Mouse (Mus musculus) ES-E14 (cell line): ENCODE data around the gene Tfdp1. TPM values are rescaled to one million over a fixed set of nuclear protein-coding genes. Genes with fewer than 3 reads are reported as not detected.

Experiments used
- DNase-seq: peaks from one replicate; pipeline ENCODE4 v3.0.0-alpha.2; 2013; ENCODE audit warnings: low read depth, low spot score
- H3K27ac ChIP-seq: 2 replicates; pipeline ENCODE4 v1.5.1; 2012; ENCODE audit warnings: low read depth, mild to moderate bottlenecking, low read length, moderate library complexity, mixed read lengths; ENCODE audit not compliant: poor library complexity, insufficient read depth, severe bottlenecking
- H3K36me3 ChIP-seq: 2 replicates; pipeline ENCODE4 v1.6.1; 2012; ENCODE audit warnings: mild to moderate bottlenecking, low read length, moderate library complexity, mixed read lengths; ENCODE audit not compliant: control insufficient read depth, poor library complexity, insufficient read depth, severe bottlenecking
- H3K4me1 ChIP-seq, 2 experiments: fragments of 150-350 bp in 1 of 2; sonication (generic) in 1 of 2; 2 replicates each; pipeline ENCODE4 v1.6.1; 2012; ENCODE audit warnings: low read length in 2 of 2, mild to moderate bottlenecking in 1 of 2, mixed read lengths in 1 of 2; ENCODE audit not compliant: control insufficient read depth in 2 of 2, insufficient read depth in 2 of 2, poor library complexity in 1 of 2
- H3K4me3 ChIP-seq, 2 experiments: fragments of 150-350 bp in 1 of 2; sonication (generic) in 1 of 2; 2 replicates each; pipeline ENCODE4 v1.5.1; 2012; ENCODE audit warnings: low read length in 2 of 2, low read depth in 1 of 2, mild to moderate bottlenecking in 1 of 2, mixed read lengths in 1 of 2; ENCODE audit not compliant: insufficient read depth in 1 of 2, poor library complexity in 1 of 2, severe bottlenecking in 1 of 2
- H3K9ac ChIP-seq: 2 replicates; pipeline ENCODE4 v1.6.1; 2012; ENCODE audit warnings: low read depth, mild to moderate bottlenecking, low read length, mixed read lengths; ENCODE audit not compliant: poor library complexity, insufficient read depth, severe bottlenecking
- H3K9me3 ChIP-seq: fragments of 150-350 bp; sonication (generic); 2 replicates; pipeline ENCODE4 v1.6.1; 2012; ENCODE audit warnings: low read depth, mild to moderate bottlenecking, low read length; ENCODE audit not compliant: control insufficient read depth, insufficient read depth
- CHD2 ChIP-seq: IDR thresholded peaks from 2 replicates; pipeline ENCODE4 v1.6.1; 2014; ENCODE audit warnings: mild to moderate bottlenecking, low read depth, low read length, inconsistent platforms
- HCFC1 ChIP-seq: IDR thresholded peaks from 2 replicates; pipeline ENCODE4 v1.6.1; 2012; ENCODE audit warnings: low read length, inconsistent platforms, borderline replicate concordance; ENCODE audit not compliant: insufficient read depth
- MAFK ChIP-seq: IDR thresholded peaks from 2 replicates; pipeline ENCODE4 v1.6.1; 2014; ENCODE audit warnings: mild to moderate bottlenecking, low read depth, low read length, inconsistent platforms; ENCODE audit not compliant: insufficient read depth
- ZC3H11A ChIP-seq: IDR thresholded peaks from 2 replicates; pipeline ENCODE4 v1.6.1; 2012; ENCODE audit warnings: low read depth, mild to moderate bottlenecking, inconsistent platforms, low read length, borderline replicate concordance
- ZNF384 ChIP-seq: IDR thresholded peaks from 2 replicates; pipeline ENCODE4 v1.6.1; 2012; ENCODE audit warnings: low read depth, low read length, inconsistent platforms
- in situ Hi-C, 2 experiments: fragments of 600-800 bp; cut with MboI; formaldehyde crosslinking; loops; one replicate each; pipeline ENCODE4 v1.15.1; 2025; ENCODE audit warnings: low sequenced_read_pairs in 2 of 2, inconsistent platforms in 1 of 2; ENCODE audit not compliant: unreplicated experiment in 2 of 2
- total RNA-seq: library from RNA; depleted of rRNA; stranded (reverse); fragments of 300-350 nt; gene quantifications from 2 replicates; pipeline ENCODE4 v1.2.3, GENCODE M21; 2012

The Tfdp1 gene
- total RNA-seq, 1 experiment = 110 TPM

- in situ Hi-C loops = no loop called here
- DNase-seq = no peak
- H3K4me3 ChIP-seq = no peak within 1 kb of the TSS
Observed at GRCm38 (mm10) chr8:13396725-13397124, 58.2 kb downstream of the Tfdp1 start, which contains the start of gene Atp4b. Gene Atp4b (minus strand): TSS chr8:13396825.

GRCm38 (mm10) chr8:13403517-13403916 is 65.0 kb downstream of the Tfdp1 start:
- no peak overlapping the region for H3K27ac ChIP-seq
- no peak for DNase-seq
- TF ChIP-seq MAFK = no peak
- TF ChIP-seq CHD2 = no peak
- TF ChIP-seq ZC3H11A = no peak
- no peak for TF ChIP-seq HCFC1
- H3K9me3 ChIP-seq = no peaks in the 10 kb centered on the region
- no peak overlapping the region for H3K4me3 ChIP-seq
- no peak overlapping the region for H3K9ac ChIP-seq
- H3K36me3 ChIP-seq = no peaks in the 10 kb centered on the region
- no peaks in the 10 kb centered on the region for H3K4me1 ChIP-seq
- in situ Hi-C loops = loop anchor here in 1 of 2 experiments (25.0 kb wide), 1 partner anchor 359 kb away; the partner anchor contains the start of gene Cdc16

More at GRCm38 (mm10) chr8:13396725-13397124, 58.2 kb downstream of the Tfdp1 start, which contains the start of gene Atp4b:
- Histone ChIP-seq H3K36me3 (no peaks in the 10 kb centered on the region), H3K9me3 (no peaks in the 10 kb centered on the region), H3K9ac (no peak within 1 kb of the TSS), H3K27ac (no peak within 1 kb of the TSS), H3K4me1 (no peaks in the 10 kb centered on the region)
- TF ChIP-seq HCFC1 (no peak), MAFK (no peak), CHD2 (no peak), ZC3H11A (no peak), ZNF384 (no peak)

GRCm38 (mm10) chr8:13404666-13405131 is 66.1 kb downstream of the Tfdp1 start, which contains the start of gene Grk1:
Gene Grk1 (plus strand): TSS chr8:13405081.
- no peaks in the 10 kb centered on the region for H3K9me3 ChIP-seq
- no peak within 1 kb of the TSS for H3K27ac ChIP-seq
- no peak for DNase-seq
- TF ChIP-seq HCFC1 = no peak
- no peak for TF ChIP-seq MAFK
- TF ChIP-seq ZNF384 = no peak
- no peak for TF ChIP-seq CHD2
- TF ChIP-seq ZC3H11A = no peak
- no peak within 1 kb of the TSS for H3K9ac ChIP-seq
- no peaks in the 10 kb centered on the region for H3K36me3 ChIP-seq
- no peaks in the 10 kb centered on the region for H3K4me1 ChIP-seq
- H3K4me3 ChIP-seq = no peak within 1 kb of the TSS
- in situ Hi-C loops = loop anchor here in 1 of 2 experiments (25.0 kb wide), 1 partner anchor 358 kb away; the partner anchor contains the start of gene Cdc16

- Histone ChIP-seq H3K4me3 (no peak overlapping the region), H3K9me3 (no peaks in the 10 kb centered on the region), H3K27ac (no peak overlapping the region), H3K36me3 (no peaks in the 10 kb centered on the region), H3K9ac (no peak overlapping the region), H3K4me1 (no peaks in the 10 kb centered on the region)
- in situ Hi-C loops = loop anchor here in 1 of 2 experiments (25.0 kb wide), 1 partner anchor 356 kb away; the partner anchor contains the start of gene Cdc16
- TF ChIP-seq MAFK = no peak
- TF ChIP-seq ZC3H11A = no peak
- TF ChIP-seq HCFC1 = no peak
- no peak for TF ChIP-seq CHD2
- no peak for TF ChIP-seq ZNF384
- DNase-seq = no peak
Observed at GRCm38 (mm10) chr8:13406011-13406410, 67.5 kb downstream of the Tfdp1 start.

- TF ChIP-seq HCFC1 (no peak), ZC3H11A (peak; percentile 81)
- in situ Hi-C loops = loop anchor here in 1 of 2 experiments (25.0 kb wide), 1 partner anchor 351 kb away; the partner anchor contains the start of gene Cdc16
- DNase-seq = peak; percentile 56
- Histone ChIP-seq H3K9ac (no peak overlapping the region), H3K9me3 (no peaks in the 10 kb centered on the region), H3K27ac (no peak overlapping the region), H3K4me3 (no peak overlapping the region), H3K36me3 (no peaks in the 10 kb centered on the region), H3K4me1 (no peaks in the 10 kb centered on the region)
Observed at GRCm38 (mm10) chr8:13411597-13411996, 73.0 kb downstream of the Tfdp1 start.
